Mouse (Mus musculus) adrenal gland, adult 18-20 months (tissue): ENCODE measurements around the gene Fbxl18. TPM values are rescaled to one million over a fixed set of nuclear protein-coding genes. Genes with fewer than 3 reads are reported as not detected.
A peak's percentile ranks its signal among the peaks of the same experiment; 100 is the strongest.
"Not testable (repeated sequence)": the region's sequence is repeated elsewhere in the genome, so short reads cannot be mapped to it uniquely, and the experiment has no call there.

Experiments
- DNase-seq, 2 experiments: peaks; one replicate each; pipeline ENCODE4 v3.0.0; 2021 to 2022; ENCODE audit warnings: low spot score in 2 of 2
- total RNA-seq, 2 experiments: library from RNA; stranded (reverse); gene quantifications; 1 replicate in 1 of 2; 2 replicates in 1 of 2; pipeline ENCODE4 v1.2.3; 2021

Gene Fbxl18
- total RNA-seq, 2 experiments from 2014 or later, result 8.0 to 9.5 TPM

- DNase-seq, result no peak
Measured at GRCm38 (mm10) chr5:142876896-142877295, 18.3 kb downstream of the Fbxl18 start.

- no peak for DNase-seq
Measured at GRCm38 (mm10) chr5:142875513-142875905, 19.7 kb downstream of the Fbxl18 start.

GRCm38 (mm10) chr5:142874791-142875512 lies 20.3 kb downstream of the Fbxl18 start:
- no peak for DNase-seq

GRCm38 (mm10) chr5:142873718-142874117 lies 21.5 kb downstream of the Fbxl18 start:
- DNase-seq, result no peak

GRCm38 (mm10) chr5:142871765-142872164 lies 23.5 kb downstream of the Fbxl18 start:
- no peak for DNase-seq

- no peak for DNase-seq
Measured at GRCm38 (mm10) chr5:142869463-142869862, 25.8 kb downstream of the Fbxl18 start.

GRCm38 (mm10) chr5:142857763-142858229 lies 37.4 kb downstream of the Fbxl18 start:
- no peak for DNase-seq

GRCm38 (mm10) chr5:142856408-142856807 lies 38.8 kb downstream of the Fbxl18 start:
- DNase-seq, result no peak

- peak in 1 of 2 experiments; percentile 51 for DNase-seq
Measured at GRCm38 (mm10) chr5:142854877-142855276, 40.3 kb downstream of the Fbxl18 start.

GRCm38 (mm10) chr5:142853585-142853984 lies 41.6 kb downstream of the Fbxl18 start:
- DNase-seq, result no peak

- no peak for DNase-seq
Measured at GRCm38 (mm10) chr5:142851681-142852049, 43.6 kb downstream of the Fbxl18 start.

- DNase-seq, result no peak
Measured at GRCm38 (mm10) chr5:142850916-142851680, 44.1 kb downstream of the Fbxl18 start.

- DNase-seq, result no peak
Measured at GRCm38 (mm10) chr5:142850476-142850875, 44.7 kb downstream of the Fbxl18 start.

GRCm38 (mm10) chr5:142848911-142849310 lies 46.3 kb downstream of the Fbxl18 start:
- no peak for DNase-seq

GRCm38 (mm10) chr5:142848149-142848548 lies 47.1 kb downstream of the Fbxl18 start:
- no peak for DNase-seq

GRCm38 (mm10) chr5:142844467-142844866 lies 50.8 kb downstream of the Fbxl18 start:
- peak; percentile 27 to 53 for DNase-seq

- DNase-seq, result peak; percentile 52 to 55
Measured at GRCm38 (mm10) chr5:142842137-142842642, 53.0 kb downstream of the Fbxl18 start.

GRCm38 (mm10) chr5:142841372-142842136 lies 53.7 kb downstream of the Fbxl18 start:
- DNase-seq, result peak in 1 of 2 experiments; percentile 36

GRCm38 (mm10) chr5:142837427-142837826 lies 57.8 kb downstream of the Fbxl18 start:
- DNase-seq, result not testable (repeated sequence)

- DNase-seq, result no peak
Measured at GRCm38 (mm10) chr5:142836891-142837290, 58.3 kb downstream of the Fbxl18 start.
